Mouse (Mus musculus) CH12.LX (cell line): Measurements from ENCODE around the gene Npas1.

ENCODE experiments used
- CTCF ChIP-seq, 2 experiments: IDR thresholded peaks in 1 of 2; conservative IDR thresholded peaks in 1 of 2; 2 replicates each; pipeline ENCODE4 v1.5.1; 2011 to 2012; ENCODE audit warnings: low read depth in 2 of 2, low read length in 2 of 2, improper control_type of control experiment in 1 of 2, inconsistent platforms in 1 of 2, mild to moderate bottlenecking in 1 of 2, moderate library complexity in 1 of 2
- KAT2A ChIP-seq: IDR thresholded peaks from 2 replicates; pipeline ENCODE4 v1.6.1; 2012; ENCODE audit warnings: low read length, improper control_type of control experiment, inconsistent platforms; ENCODE audit not compliant: insufficient replicate concordance
- MAX ChIP-seq: IDR thresholded peaks from 2 replicates; pipeline ENCODE4 v1.6.1; 2011; ENCODE audit warnings: low read length, improper control_type of control experiment
- MAZ ChIP-seq: IDR thresholded peaks from 2 replicates; pipeline ENCODE4 v1.6.1; 2012; ENCODE audit warnings: low read depth, mild to moderate bottlenecking, inconsistent platforms, low read length, improper control_type of control experiment, moderate library complexity
- MYC ChIP-seq: IDR thresholded peaks from 2 replicates; pipeline ENCODE4 v1.6.1; 2011; ENCODE audit warnings: low read depth, mild to moderate bottlenecking, improper control_type of control experiment, low read length
- POLR2A ChIP-seq: IDR thresholded peaks from 2 replicates; pipeline ENCODE4 v1.6.1; 2011; ENCODE audit warnings: low read depth, mild to moderate bottlenecking, improper control_type of control experiment, low read length

GRCm38 (mm10) chr7:16492211-16492610 lies 14.7 kb upstream of the Npas1 start:
- no peak for TF ChIP-seq MAX
- no peak for TF ChIP-seq CTCF (conservative IDR thresholded peaks at IDR 0.05 in 1 of 2, IDR thresholded peaks at IDR 0.05 in 1 of 2; ENCODE audit: low read depth in 2 of 2, low read length in 2 of 2)
- no peak for TF ChIP-seq MYC
- no peak for TF ChIP-seq KAT2A
- TF ChIP-seq MAZ = no peak
- no peak for TF ChIP-seq POLR2A
